Mouse (Mus musculus): ENCODE results near the gene Pradc1. TPM values are rescaled to one million over a fixed set of nuclear protein-coding genes. Genes with fewer than 3 reads are reported as not detected.

Gene Pradc1
- total and polyA plus RNA-seq, 2 experiments from 2014 or later: 21.1 to 31.5 TPM

DNA sequence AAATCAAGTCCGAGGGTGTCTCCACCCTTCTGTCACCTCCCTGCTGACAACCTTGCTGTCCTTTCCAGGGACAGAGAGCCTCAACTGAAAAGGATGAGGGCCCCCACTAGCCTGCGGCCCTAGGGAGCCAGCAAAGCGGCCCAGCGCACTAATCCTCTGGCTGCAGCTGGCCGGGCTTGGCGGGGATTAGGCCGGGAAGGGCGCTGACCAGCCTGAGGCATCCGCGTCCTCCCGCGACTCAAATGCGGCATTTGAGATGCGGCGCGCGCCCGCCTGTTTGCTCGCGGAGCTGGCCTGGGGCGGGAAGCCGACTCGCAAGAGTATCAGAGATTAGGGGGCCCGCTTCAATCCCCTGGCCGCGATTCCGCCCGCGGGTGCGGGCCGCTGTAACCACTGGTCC lies 42.8 kb downstream of the Pradc1 start:
- DNase-seq (ENCODE audit: low spot score): peak; percentile 17
- 2% methylated on average over 31 of the region's 31 CpGs for WGBS
- Histone ChIP-seq H3K27me3 (ENCODE audit: insufficient read depth, low read length) (peaks cover 22% of the 10 kb centered on the region), H3K9me3 (ENCODE audit: low read length) (no peaks in the 10 kb centered on the region), H3K9ac (replicated peaks; ENCODE audit: low read length) (peak overlapping the region; percentile 31; the same call in 1 of the 2 replicates), H3K4me3 (ENCODE audit: low read length) (peak overlapping the region; percentile 31), H3K4me1 (ENCODE audit: insufficient read depth, low read length) (0 out of 2 replicates have a peak, but pooled peaks cover 6% of the 10 kb centered on the region), H3K4me2 (ENCODE audit: low read depth, low read length) (peak overlapping the region; percentile 58), H3K27ac (no peak overlapping the region), H3K36me3 (ENCODE audit: insufficient read depth, low read length) (no peaks in the 10 kb centered on the region)
- no peak for ATAC-seq
- no peak for TF ChIP-seq CTCF (IDR thresholded peaks at IDR 0.05; ENCODE audit: low read depth)

DNA sequence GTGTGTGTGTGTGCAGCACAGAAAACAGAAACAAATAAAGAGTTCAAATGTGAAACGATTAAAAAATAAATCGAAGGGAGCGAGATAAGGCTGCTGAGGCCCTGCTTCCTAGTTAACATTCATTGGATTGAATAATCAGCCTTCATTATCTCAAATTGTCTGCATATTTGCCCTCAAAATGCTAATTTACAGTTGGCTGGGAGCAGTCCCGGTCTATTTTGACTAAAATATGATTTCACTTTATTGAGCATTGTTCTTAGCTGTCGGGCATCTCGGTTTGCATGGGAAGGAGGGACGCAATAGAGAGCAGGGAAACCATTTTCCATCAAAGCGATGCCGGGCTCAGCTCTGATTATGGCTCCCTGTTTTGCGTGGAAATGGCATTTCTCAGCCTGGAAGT lies 48.7 kb downstream of the Pradc1 start:
- H3K9ac ChIP-seq (replicated peaks; ENCODE audit: low read length): no peak overlapping the region
- no peak overlapping the region for H3K4me2 ChIP-seq (ENCODE audit: low read depth, low read length)
- ATAC-seq (no peak), DNase-seq (ENCODE audit: low spot score) (no peak)
- 64% methylated on average over 10 of the region's 10 CpGs for WGBS
- no peak overlapping the region for H3K27ac ChIP-seq
- no peaks in the 10 kb centered on the region for H3K4me1 ChIP-seq (ENCODE audit: insufficient read depth, low read length)
- H3K4me3 ChIP-seq (ENCODE audit: low read length): no peak overlapping the region
- H3K9me3 ChIP-seq (ENCODE audit: low read length): no peaks in the 10 kb centered on the region
- peaks cover 7% of the 10 kb centered on the region; the same call in 1 of the 2 replicates for H3K27me3 ChIP-seq (ENCODE audit: insufficient read depth, low read length)
- TF ChIP-seq CTCF (IDR thresholded peaks at IDR 0.05; ENCODE audit: low read depth): no peak
- no peaks in the 10 kb centered on the region for H3K36me3 ChIP-seq (ENCODE audit: insufficient read depth, low read length)

DNA sequence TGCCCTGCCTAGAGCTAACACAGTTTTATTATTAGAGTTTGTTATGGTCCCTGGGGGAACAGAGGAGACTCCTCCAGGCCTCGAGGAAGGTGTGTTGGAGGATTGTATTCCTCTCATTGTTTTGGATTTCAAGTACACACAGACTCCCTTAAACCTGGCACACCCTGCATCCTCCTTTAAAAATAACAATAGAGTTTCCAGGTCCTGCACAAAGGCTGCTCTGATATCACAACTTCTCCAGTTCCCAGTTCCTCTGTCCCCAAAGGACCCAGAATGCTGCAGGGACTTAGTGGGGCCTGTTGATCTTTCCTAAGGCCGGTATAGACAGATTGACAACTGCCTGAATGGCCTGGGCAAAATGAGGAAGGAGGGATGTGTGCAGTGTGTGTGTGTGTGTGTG lies 49.2 kb downstream of the Pradc1 start:
- peaks cover 3% of the 10 kb centered on the region; the same call in 1 of the 2 replicates for H3K27me3 ChIP-seq (ENCODE audit: insufficient read depth, low read length)
- H3K9me3 ChIP-seq (ENCODE audit: low read length): no peaks in the 10 kb centered on the region
- ATAC-seq (no peak), DNase-seq (ENCODE audit: low spot score) (no peak)
- H3K4me1 ChIP-seq (ENCODE audit: insufficient read depth, low read length): no peaks in the 10 kb centered on the region
- no peaks in the 10 kb centered on the region for H3K36me3 ChIP-seq (ENCODE audit: insufficient read depth, low read length)
- H3K4me3 ChIP-seq (ENCODE audit: low read length): no peak overlapping the region
- H3K4me2 ChIP-seq (ENCODE audit: low read depth, low read length): no peak overlapping the region
- 59% methylated on average over 2 of the region's 2 CpGs for WGBS
- no peak overlapping the region for H3K27ac ChIP-seq
- H3K9ac ChIP-seq (replicated peaks; ENCODE audit: low read length): no peak overlapping the region
- TF ChIP-seq CTCF (IDR thresholded peaks at IDR 0.05; ENCODE audit: low read depth): no peak

DNA sequence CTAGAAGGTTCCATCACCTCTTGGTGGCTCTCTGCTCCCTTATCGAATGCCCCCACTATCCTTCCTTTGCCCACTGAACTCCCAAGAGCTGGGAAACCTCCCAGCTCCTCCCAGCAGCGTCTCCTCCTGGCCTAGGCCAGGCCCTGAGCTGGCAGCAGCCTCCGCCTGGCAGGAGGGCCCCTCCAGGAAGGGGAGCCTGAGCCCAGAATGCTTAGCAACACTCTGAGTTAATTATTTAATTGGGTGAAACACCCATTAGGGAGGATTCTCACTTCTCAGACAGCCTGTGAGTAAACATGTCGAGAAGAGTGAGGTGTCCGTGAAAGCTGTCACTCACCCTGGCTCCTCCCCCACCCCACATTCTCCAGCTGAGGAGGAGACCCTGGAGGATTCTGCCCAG lies 52.1 kb downstream of the Pradc1 start:
- DNase-seq (ENCODE audit: low spot score) (no peak), ATAC-seq (peak; percentile 47; the same call in 1 of the 2 replicates)
- no peak overlapping the region for H3K9ac ChIP-seq (replicated peaks; ENCODE audit: low read length)
- H3K4me3 ChIP-seq (ENCODE audit: low read length): no peak overlapping the region
- H3K27ac ChIP-seq: no peak overlapping the region
- no peaks in the 10 kb centered on the region for H3K36me3 ChIP-seq (ENCODE audit: insufficient read depth, low read length)
- H3K27me3 ChIP-seq (ENCODE audit: insufficient read depth, low read length): no peaks in the 10 kb centered on the region
- no peaks in the 10 kb centered on the region for H3K4me1 ChIP-seq (ENCODE audit: insufficient read depth, low read length)
- 28% methylated on average over 5 of the region's 5 CpGs for WGBS
- no peaks in the 10 kb centered on the region for H3K9me3 ChIP-seq (ENCODE audit: low read length)
- no peak for TF ChIP-seq CTCF (IDR thresholded peaks at IDR 0.05; ENCODE audit: low read depth)
- H3K4me2 ChIP-seq (ENCODE audit: low read depth, low read length): no peak overlapping the region

DNA sequence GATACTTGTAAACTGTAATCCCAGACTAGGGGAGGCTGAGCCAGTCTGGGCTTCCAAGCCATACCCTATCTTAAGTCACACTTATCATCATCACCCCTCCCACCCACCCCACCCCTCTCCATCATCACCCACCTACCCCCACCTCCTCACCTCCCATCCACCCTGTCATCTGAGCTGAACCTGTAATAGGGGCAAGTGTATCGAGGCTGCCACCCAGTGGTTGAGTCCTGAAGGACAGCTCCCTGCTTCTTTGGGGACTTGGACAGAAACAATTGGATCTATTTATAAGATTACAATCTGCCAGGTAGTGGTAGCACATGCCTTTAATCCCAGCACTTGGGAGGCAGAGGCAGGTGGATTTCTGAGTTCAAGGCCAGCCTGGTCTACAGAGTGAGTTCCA lies 54.6 kb downstream of the Pradc1 start:
- no peak for DNase-seq (ENCODE audit: low spot score)
- no peak for ATAC-seq

More for the DNA sequence above, 54.6 kb downstream of the Pradc1 start:
- no peak overlapping the region for H3K4me3 ChIP-seq (ENCODE audit: low read length)
- H3K36me3 ChIP-seq (ENCODE audit: insufficient read depth, low read length): no peaks in the 10 kb centered on the region
- H3K4me1 ChIP-seq (ENCODE audit: insufficient read depth, low read length): no peaks in the 10 kb centered on the region
- H3K27me3 ChIP-seq (ENCODE audit: insufficient read depth, low read length): no peaks in the 10 kb centered on the region
- H3K4me2 ChIP-seq (ENCODE audit: low read depth, low read length): no peak overlapping the region
- H3K9ac ChIP-seq (replicated peaks; ENCODE audit: low read length): no peak overlapping the region
- peak; percentile 51 for TF ChIP-seq CTCF (IDR thresholded peaks at IDR 0.05; ENCODE audit: low read depth)
- H3K27ac ChIP-seq: no peak overlapping the region
- no peaks in the 10 kb centered on the region for H3K9me3 ChIP-seq (ENCODE audit: low read length)
- WGBS: 10% methylated on average over 1 of the region's 1 CpGs

Other genes starting within 250 kb of the Pradc1 start
- 144 and 151 TPM in 2 replicates for gene Sfxn5, start 118.5 kb downstream of the Pradc1 start, total RNA-seq (2014; rRNA removed)
- 108 and 115 TPM in 2 replicates for gene Sfxn5, start 118.5 kb downstream of the Pradc1 start, polyA plus RNA-seq (2015; fragmentation: Nextera tagmentation; extraction: Ambion mirVana)
- gene Rab11fip5, start 77.3 kb downstream of the Pradc1 start, total RNA-seq (2014; rRNA removed): 62.6 and 66.5 TPM in 2 replicates
- 23.4 and 26.7 TPM in 2 replicates for gene Rab11fip5, start 77.3 kb downstream of the Pradc1 start, polyA plus RNA-seq (2015; fragmentation: Nextera tagmentation; extraction: Ambion mirVana)
- gene Noto, start 28.1 kb downstream of the Pradc1 start, total RNA-seq (2014; rRNA removed): not detected in 2 replicates
- not detected in 2 replicates for gene Noto, start 28.1 kb downstream of the Pradc1 start, polyA plus RNA-seq (2015; fragmentation: Nextera tagmentation; extraction: Ambion mirVana)
- gene Smyd5, start 20.0 kb downstream of the Pradc1 start, total RNA-seq (2014; rRNA removed): 68.0 and 69.1 TPM in 2 replicates
- 57.2 and 59.7 TPM in 2 replicates for gene Smyd5, start 20.0 kb downstream of the Pradc1 start, polyA plus RNA-seq (2015; fragmentation: Nextera tagmentation; extraction: Ambion mirVana)
- 169 and 174 TPM in 2 replicates for gene Cct7, start 456 bp downstream of the Pradc1 start, total RNA-seq (2014; rRNA removed)
- 463 and 487 TPM in 2 replicates for gene Cct7, start 456 bp downstream of the Pradc1 start, polyA plus RNA-seq (2015; fragmentation: Nextera tagmentation; extraction: Ambion mirVana)
- gene Fbxo41, start 51.0 kb upstream of the Pradc1 start, total RNA-seq (2014; rRNA removed): 60.1 and 62.4 TPM in 2 replicates
- gene Fbxo41, start 51.0 kb upstream of the Pradc1 start, polyA plus RNA-seq (2015; fragmentation: Nextera tagmentation; extraction: Ambion mirVana): 10.5 TPM in 2 replicates
- 0.37 TPM in 1 of 2 replicates, not detected in the other for gene Egr4, start 61.6 kb upstream of the Pradc1 start, total RNA-seq (2014; rRNA removed)
- 0.10 and 0.30 TPM in 2 replicates for gene Egr4, start 61.6 kb upstream of the Pradc1 start, polyA plus RNA-seq (2015; fragmentation: Nextera tagmentation; extraction: Ambion mirVana)
- 12.8 and 15.5 TPM in 2 replicates for gene Alms1, start 135.6 kb upstream of the Pradc1 start, total RNA-seq (2014; rRNA removed)
- 2.5 and 3.0 TPM in 2 replicates for gene Alms1, start 135.6 kb upstream of the Pradc1 start, polyA plus RNA-seq (2015; fragmentation: Nextera tagmentation; extraction: Ambion mirVana)